ENCODE assay signal across 8 mouse cellular contexts in genomic region chr7:3674507-3675227, GRCm38 (mm10). TPM values are rescaled to one million over a fixed set of nuclear protein-coding genes. Genes with fewer than 3 reads are reported as not detected.
DNase-seq lines count a peak whose midpoint lies in the region; ATAC-seq lines count a peak whose summit lies in the region.

No protein-coding gene starts in this region.

- intact Hi-C loops in gastrocnemius, postnatal 36 days (cut with DNase I) = no loop called here
- intact Hi-C loops in left cerebral cortex, postnatal 25 days (cut with DNase I) = loop anchor here (10.0 kb wide), 1 partner anchor 750 kb away; no protein-coding TSS in a partner anchor

- 0 out of 2 replicates have a peak overlapping the region, but pooled peaks have one; percentile 30 for H3K9ac ChIP-seq in intestine, embryonic 16.5 days (ENCODE audit: low read depth, low read length)

- H3K4me2 ChIP-seq in intestine, embryonic 16.5 days (ENCODE audit: low read depth, low read length) = no peak overlapping the region

- H3K4me1 ChIP-seq in intestine, embryonic 16.5 days (ENCODE audit: control insufficient read depth, insufficient read depth, low read length) = peaks cover 4% of the 10 kb centered on the region; the same call in 1 of the 2 replicates

- H3K36me3 ChIP-seq in intestine, embryonic 16.5 days (ENCODE audit: control insufficient read depth, insufficient read depth, low read length) = 0 out of 2 replicates have a peak, but pooled peaks cover 3% of the 10 kb centered on the region

- H3K9me3 ChIP-seq in intestine, embryonic 16.5 days (ENCODE audit: control insufficient read depth, low read length) = no peaks in the 10 kb centered on the region

- H3K4me3 ChIP-seq in intestine, embryonic 16.5 days (ENCODE audit: low read length) = no peak overlapping the region

- 73% methylated on average over 10 of the region's 10 CpGs for WGBS in intestine, embryonic 16.5 days

- peak; percentile 74 to 92 for DNase-seq in adrenal gland, adult (ENCODE audit: inconsistent age in 2 of 2, low spot score in 1 of 2)
- peak; percentile 88 for DNase-seq in embryo, embryonic 10.5 days (ENCODE audit: low spot score)
- DNase-seq in gastrocnemius, postnatal 36 days = peak; percentile 69 to 77
- DNase-seq in left cerebral cortex, postnatal 25 days (ENCODE audit: low spot score in 2 of 2) = peak; percentile 80 to 81
- peak; percentile 87 for DNase-seq in mesoderm, embryonic 11.5 days (ENCODE audit: low read depth, low spot score)
- DNase-seq in right cerebral cortex, postnatal 36 days (ENCODE audit: low spot score in 2 of 2) = peak; percentile 59 to 65
- peak; percentile 60 to 80 for DNase-seq in urinary bladder, postnatal 36 days (ENCODE audit: low spot score in 2 of 2)

- H3K27me3 ChIP-seq in intestine, embryonic 16.5 days (replicated peaks; ENCODE audit: control insufficient read depth, insufficient read depth, low read length) = no peaks in the 10 kb centered on the region

- H3K27ac ChIP-seq in intestine, embryonic 16.5 days (ENCODE audit: low read length) = no peak overlapping the region

- peak; percentile 68 for ATAC-seq in intestine, embryonic 16.5 days

RNA-seq across cellular contexts. Expression of gene Tmc4, which starts 2.7 kb away (rescaled TPM):
- total RNA-seq in gastrocnemius, postnatal 36 days (2021) = under 1 TPM; 0.43 to 0.94 TPM
- polyA plus RNA-seq in intestine, embryonic 16.5 days (2015; fragmentation: Nextera tagmentation; extraction: Ambion mirVana) = 104 and 110 TPM in 2 replicates
- 1 to 10 TPM; 6.5 to 7.1 TPM for total RNA-seq in left cerebral cortex, postnatal 25 days (2021)

RNA-seq across cellular contexts. Expression of gene Leng1, which starts 9.0 kb away (rescaled TPM):
- total RNA-seq in gastrocnemius, postnatal 36 days (2021) = 1 to 10 TPM; 3.3 to 6.1 TPM
- polyA plus RNA-seq in intestine, embryonic 16.5 days (2015; fragmentation: Nextera tagmentation; extraction: Ambion mirVana) = 16.8 and 17.3 TPM in 2 replicates
- 1 to 10 TPM; 5.0 to 5.7 TPM for total RNA-seq in left cerebral cortex, postnatal 25 days (2021)

RNA-seq across cellular contexts. Expression of gene Tsen34, which starts 18.0 kb away (rescaled TPM):
- 10 to 100 TPM; 26.6 to 27.9 TPM for total RNA-seq in gastrocnemius, postnatal 36 days (2021)
- 191 and 208 TPM in 2 replicates for polyA plus RNA-seq in intestine, embryonic 16.5 days (2015; fragmentation: Nextera tagmentation; extraction: Ambion mirVana)
- total RNA-seq in left cerebral cortex, postnatal 25 days (2021) = 10 to 100 TPM; 71.6 to 73.4 TPM

RNA-seq across cellular contexts. Expression of gene Mboat7, which starts 18.7 kb away (rescaled TPM):
- total RNA-seq in gastrocnemius, postnatal 36 days (2021) = 10 to 100 TPM in 1 of 2 experiments, 1 to 10 TPM in 1; 8.4 to 10.2 TPM
- polyA plus RNA-seq in intestine, embryonic 16.5 days (2015; fragmentation: Nextera tagmentation; extraction: Ambion mirVana) = 54.8 and 60.7 TPM in 2 replicates
- 100 to 1,000 TPM; 212 to 220 TPM for total RNA-seq in left cerebral cortex, postnatal 25 days (2021)

RNA-seq across cellular contexts. Expression of gene Rps9, which starts 29.1 kb away (rescaled TPM):
- 100 to 1,000 TPM; 353 to 420 TPM for total RNA-seq in gastrocnemius, postnatal 36 days (2021)
- polyA plus RNA-seq in intestine, embryonic 16.5 days (2015; fragmentation: Nextera tagmentation; extraction: Ambion mirVana) = 1,268 and 1,365 TPM in 2 replicates
- total RNA-seq in left cerebral cortex, postnatal 25 days (2021) = 100 to 1,000 TPM; 322 to 328 TPM
